Mouse (Mus musculus) megakaryocyte progenitor cell, adult 5-6 weeks (primary cell): Measurements from ENCODE around the gene Afg3l1. TPM values are rescaled to one million over a fixed set of nuclear protein-coding genes. Genes with fewer than 3 reads are reported as not detected.
"Not testable (repeated sequence)": the region's sequence is repeated elsewhere in the genome, so short reads cannot be mapped to it uniquely, and the experiment has no call there.

Source experiments
- ATAC-seq: replicated peaks from 2 replicates; pipeline ENCODE4 v1.8.0; 2016; ENCODE audit warnings: mild to moderate bottlenecking, moderate TSS enrichment, inconsistent platforms; ENCODE audit not compliant: poor library complexity
- total RNA-seq, 2 experiments: library from RNA; stranded (forward) in 1 of 2; stranded (reverse) in 1 of 2; fragments of 157-497, 149-512 nt in 1 of 2; fragments of 200-1000 nt in 1 of 2; gene quantifications; 2 replicates each; pipeline versions ENCODE4 v1.2.3 to v1.2.4; 2015 to 2017

Gene Afg3l1
- total RNA-seq, 2 experiments from 2014 or later = 12.1 to 20.9 TPM

DNA sequence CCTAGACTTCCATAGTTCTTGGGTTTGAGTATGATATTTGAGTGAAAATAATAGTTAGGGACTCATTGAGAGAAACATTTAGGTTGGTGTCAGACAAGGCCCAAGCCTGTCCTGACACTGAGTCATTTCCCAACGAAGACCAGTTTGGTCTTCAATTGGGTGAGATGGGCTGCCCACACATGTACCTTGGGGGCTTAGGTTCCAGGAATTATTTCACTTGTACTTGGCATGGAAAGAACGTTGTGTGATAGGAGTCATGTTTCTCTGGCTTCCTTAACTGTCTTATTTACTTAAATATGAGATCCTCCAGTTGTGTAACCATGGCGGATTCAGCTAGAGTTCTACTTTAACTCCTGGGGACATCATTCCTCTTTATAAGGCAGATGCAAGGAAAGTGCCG, 14.1 kb upstream of the Afg3l1 start:
- ATAC-seq = no peak

GRCm38 (mm10) chr8:123467476-123467875, 10.2 kb upstream of the Afg3l1 start:
- ATAC-seq = 0 out of 2 replicates have a peak, but pooled peaks have one; percentile 14

DNA sequence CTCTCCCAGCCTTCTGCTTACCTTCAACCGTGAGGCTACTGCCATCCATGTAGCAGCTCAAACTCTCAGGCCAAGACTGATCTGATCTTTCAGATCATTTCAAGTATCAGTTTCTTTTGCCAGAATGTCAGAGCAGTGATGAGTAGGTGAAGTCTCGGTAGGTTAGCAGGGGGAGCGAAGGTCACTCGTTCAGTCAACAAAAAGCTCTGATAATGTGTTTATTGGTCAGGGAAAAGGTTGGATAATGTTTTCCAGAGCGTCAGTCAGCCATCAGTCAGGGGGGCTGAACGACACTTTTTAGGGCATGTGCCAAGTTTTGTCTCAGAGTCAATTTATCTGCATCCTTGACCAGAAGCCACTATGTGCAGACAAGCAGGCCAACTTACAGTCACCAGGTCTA, 4.7 kb upstream of the Afg3l1 start:
- not testable (repeated sequence) for ATAC-seq

- not testable (repeated sequence) for ATAC-seq
Measured at GRCm38 (mm10) chr8:123474549-123474948, 3.2 kb upstream of the Afg3l1 start.

- ATAC-seq = peak; percentile 20
Measured at GRCm38 (mm10) chr8:123476911-123477736, 579 bp upstream of the Afg3l1 start.

- ATAC-seq = peak; percentile 14
Measured at GRCm38 (mm10) chr8:123478456-123479218, 934 bp downstream of the Afg3l1 start.

- ATAC-seq = no peak
Measured at GRCm38 (mm10) chr8:123482627-123483026, 4.9 kb downstream of the Afg3l1 start.

GRCm38 (mm10) chr8:123491280-123492075, 13.8 kb downstream of the Afg3l1 start:
- ATAC-seq = 0 out of 2 replicates have a peak, but pooled peaks have one; percentile 39

DNA sequence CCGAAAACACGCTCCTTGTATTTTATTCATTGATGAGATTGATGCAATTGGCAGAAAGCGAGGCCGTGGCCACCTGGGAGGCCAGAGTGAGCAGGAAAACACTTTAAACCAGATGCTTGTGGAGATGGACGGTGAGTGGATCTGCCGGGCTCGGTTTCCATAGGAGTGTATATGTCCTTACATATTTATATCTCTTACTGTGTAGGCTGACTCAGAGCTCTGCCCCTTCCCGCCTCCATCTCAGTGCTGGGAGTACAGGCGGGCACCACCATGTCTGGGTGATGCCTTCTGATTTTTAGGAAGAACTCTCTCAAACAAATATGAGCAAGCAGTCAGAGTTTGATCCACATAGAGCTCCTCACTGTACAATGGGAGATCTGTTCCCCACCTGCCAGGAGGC, 15.2 kb downstream of the Afg3l1 start:
- no peak for ATAC-seq

DNA sequence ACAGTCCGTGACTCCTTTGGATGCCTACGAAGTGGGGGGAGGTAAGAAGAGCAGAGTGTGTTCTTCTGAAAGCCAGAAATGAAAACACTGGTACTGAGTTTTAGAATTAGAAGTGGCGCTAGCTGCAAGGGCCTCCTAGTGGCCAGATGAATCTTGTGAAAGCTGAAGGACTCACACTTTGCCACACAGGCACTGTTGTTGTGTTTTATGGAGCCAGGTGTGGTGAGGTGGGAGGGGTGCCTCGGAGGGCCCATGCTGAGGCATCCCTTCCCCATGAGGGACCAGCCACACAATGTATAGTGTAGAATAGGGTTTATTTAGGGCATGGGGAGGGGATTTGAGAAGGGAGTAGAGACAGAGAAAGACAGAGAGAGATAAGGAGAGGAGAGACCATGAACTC, 20.0 kb downstream of the Afg3l1 start:
- 0 out of 2 replicates have a peak, but pooled peaks have one; percentile 23 for ATAC-seq

GRCm38 (mm10) chr8:123498963-123499362, 21.3 kb downstream of the Afg3l1 start:
- no peak for ATAC-seq

- ATAC-seq = no peak
Measured at GRCm38 (mm10) chr8:123499556-123499955, 21.9 kb downstream of the Afg3l1 start.

GRCm38 (mm10) chr8:123502192-123502591, 24.5 kb downstream of the Afg3l1 start:
- ATAC-seq = no peak

DNA sequence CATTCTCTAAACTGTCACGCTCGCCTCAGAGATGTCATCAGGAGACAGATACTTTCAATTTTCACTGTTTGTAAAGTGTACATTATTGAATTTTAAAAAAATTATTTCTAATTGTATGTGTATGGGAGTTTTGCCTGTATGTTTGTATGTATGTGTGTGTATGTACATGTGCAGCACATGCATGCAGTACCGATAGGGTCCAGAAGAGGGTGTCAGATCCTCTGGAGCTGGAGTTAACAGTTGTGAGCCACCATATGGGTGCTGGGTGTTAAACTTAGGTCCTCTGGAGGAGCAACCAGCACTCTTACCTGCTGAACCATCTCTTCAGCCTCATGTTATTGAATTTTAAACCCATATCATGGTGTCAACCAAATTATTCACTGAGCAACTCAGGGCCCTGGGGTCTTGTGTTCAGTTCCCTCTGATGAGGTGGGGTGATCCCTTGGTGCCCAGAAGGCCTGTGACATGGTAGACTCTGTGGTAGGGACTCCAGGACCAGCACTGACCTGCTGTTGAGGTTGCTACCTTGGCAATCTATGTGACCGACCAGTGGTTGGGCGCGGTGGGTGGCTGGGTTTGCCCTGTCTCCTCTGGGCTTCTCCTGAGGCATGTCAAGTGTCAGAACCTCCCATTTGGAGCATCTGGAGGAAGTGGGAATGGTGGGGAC, 26.2 kb downstream of the Afg3l1 start:
- ATAC-seq = no peak

DNA sequence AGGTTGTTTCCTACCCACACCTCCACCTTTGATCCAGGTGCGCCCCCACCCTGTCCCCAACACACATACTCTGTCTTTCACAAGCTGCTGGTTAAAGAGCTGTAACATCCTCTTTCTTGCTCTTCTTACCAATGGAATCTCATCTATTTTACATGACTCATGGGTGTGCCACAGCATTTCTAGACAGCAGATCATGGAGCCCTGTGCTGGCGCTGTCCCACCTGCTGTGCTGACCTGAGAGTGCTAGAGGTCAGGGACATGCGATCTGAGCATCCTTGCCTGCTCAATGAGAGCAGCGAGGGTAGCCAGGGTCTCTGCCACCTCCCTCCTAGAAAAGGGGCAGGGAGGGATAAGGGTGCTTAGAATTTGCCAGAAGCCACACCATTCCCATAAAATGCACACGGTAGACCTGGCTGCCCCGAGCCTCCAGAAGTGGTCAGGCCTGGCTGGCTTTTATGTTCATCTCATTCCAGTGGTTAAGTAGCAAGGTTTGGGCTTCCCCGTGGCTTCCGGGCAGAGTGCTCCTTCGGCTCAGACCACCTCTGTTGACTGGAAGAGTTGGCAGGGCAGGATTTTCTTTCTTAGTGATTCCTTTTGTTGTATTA, 27.0 kb downstream of the Afg3l1 start:
- ATAC-seq = no peak

DNA sequence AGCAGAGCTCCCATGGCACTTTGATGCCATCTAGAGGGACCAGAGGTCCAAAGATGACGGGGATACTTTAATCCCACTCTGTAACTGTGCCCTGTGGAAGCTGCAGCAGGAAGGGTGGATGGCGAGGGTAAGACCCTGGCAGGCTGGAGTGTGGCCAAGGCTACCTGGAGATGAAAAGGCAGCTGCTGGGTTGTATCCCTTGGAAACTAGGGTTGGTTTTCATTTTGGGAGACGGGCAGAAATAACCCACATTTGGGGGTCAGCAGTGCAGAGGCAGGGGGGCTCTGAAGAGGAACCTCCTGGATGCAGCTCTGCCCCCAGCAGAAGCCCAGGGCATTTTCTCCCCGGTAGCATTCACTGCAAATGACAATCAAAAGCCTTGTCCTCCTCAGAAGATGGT, 27.6 kb downstream of the Afg3l1 start:
- no peak for ATAC-seq

DNA sequence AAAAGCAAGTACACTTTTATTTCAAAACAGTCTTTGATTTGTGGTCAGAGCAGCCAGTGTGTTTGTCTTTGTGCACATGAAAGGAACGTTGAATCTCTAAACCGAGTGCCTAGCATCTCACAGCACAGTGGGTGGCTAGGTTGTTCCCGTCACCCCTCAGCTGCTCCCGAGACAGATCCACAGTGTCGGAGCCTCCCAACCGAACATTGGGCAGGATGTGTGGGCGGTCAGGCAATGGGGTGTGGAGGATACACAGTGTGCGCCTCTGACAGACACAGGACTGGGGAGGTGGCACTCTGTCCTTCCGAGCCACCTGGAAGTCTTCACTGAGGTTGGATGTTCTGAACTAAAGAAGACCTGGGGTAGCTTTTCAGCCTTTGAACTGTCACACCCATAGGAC, 28.0 kb downstream of the Afg3l1 start:
- ATAC-seq = no peak

DNA sequence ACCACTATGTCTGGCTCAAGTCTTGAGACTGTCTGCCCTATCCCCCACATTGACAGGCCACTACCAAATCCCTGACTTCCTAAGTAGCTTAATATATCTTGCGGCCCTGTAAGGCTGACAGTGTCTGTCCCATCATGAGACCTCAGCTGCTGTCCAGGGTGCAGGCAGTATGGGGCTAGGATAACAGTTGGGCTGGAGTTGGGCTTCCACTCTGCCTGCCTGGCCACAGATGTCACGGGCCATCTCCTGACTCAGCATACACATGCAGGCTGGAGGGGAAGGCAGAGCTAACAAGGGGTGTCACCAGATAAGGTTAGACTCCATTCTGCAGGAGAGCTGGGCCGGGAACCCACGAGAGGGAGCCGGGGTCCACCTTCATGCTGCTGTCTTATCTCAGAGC, 29.4 kb downstream of the Afg3l1 start:
- peak; percentile 44 for ATAC-seq

DNA sequence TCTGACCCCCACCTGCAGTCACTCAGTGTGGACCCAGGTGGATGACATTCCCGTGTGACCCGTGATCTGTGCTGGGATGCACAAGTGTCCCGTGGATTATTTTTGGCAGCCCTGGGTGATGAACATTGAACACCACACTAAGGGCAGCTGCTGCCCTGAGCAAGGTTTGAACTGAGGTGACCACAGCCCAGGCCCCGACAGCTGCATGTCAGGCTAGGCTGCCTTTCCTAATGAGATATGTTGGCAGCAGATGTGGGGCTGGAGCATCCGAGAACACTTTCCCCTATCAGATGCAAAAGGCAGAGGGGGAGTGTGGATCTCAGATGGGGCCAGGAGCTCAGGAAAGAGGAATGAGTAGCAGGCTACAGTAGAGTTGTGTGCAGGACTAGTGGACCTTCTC, 33.1 kb downstream of the Afg3l1 start:
- ATAC-seq = no peak

DNA sequence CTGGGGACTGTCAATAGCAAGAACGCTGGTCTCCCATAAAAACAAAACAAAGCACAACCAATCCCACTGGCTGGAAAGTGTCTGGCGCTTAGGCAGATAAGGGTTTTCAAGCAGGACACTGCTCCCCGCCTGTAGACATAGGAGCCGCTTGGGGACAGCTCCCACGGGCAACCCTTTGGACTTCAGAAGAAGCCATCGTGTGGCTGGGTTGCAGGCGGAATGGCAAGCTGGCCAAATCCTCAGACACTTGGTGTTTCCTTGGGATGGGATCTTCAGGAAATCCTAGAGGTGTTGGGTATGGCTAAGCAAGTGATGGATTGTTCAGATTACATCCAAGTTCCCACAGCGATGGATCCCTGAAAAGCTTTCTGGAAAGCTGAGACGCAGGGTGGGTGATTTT, 36.4 kb downstream of the Afg3l1 start:
- ATAC-seq = no peak
